Mouse (Mus musculus) CD4-positive helper T cell, adult 2 months (primary cell): Measurements from ENCODE around the gene Gm10184.
"Not testable (repeated sequence)": the region's sequence is repeated elsewhere in the genome, so short reads cannot be mapped to it uniquely, and the experiment has no call there.

Experiments used
- DNase-seq: peaks from one replicate; pipeline ENCODE4 v3.0.0-alpha.2; 2012; ENCODE audit warnings: low read depth, missing footprints, low spot score

Gm10184 gene

GRCm38 (mm10) chr17:89910349-89910748 is at the start of gene Gm10184:
Gm10184 (minus strand) TSS chr17:89910449.
- DNase-seq = no peak

- DNase-seq = no peak
Observed at GRCm38 (mm10) chr17:89933950-89934349, 23.7 kb upstream of the Gm10184 start.

- no peak for DNase-seq
Observed at GRCm38 (mm10) chr17:89907686-89908085, 2.6 kb downstream of the Gm10184 start.

- DNase-seq = not testable (repeated sequence)
Observed at GRCm38 (mm10) chr17:89904701-89905100, 5.5 kb downstream of the Gm10184 start.

GRCm38 (mm10) chr17:89902767-89903166 is 7.5 kb downstream of the Gm10184 start:
- no peak for DNase-seq

GRCm38 (mm10) chr17:89900610-89901009 is 9.6 kb downstream of the Gm10184 start:
- no peak for DNase-seq

- no peak for DNase-seq
Observed at GRCm38 (mm10) chr17:89899813-89900212, 10.4 kb downstream of the Gm10184 start.

- no peak for DNase-seq
Observed at GRCm38 (mm10) chr17:89864996-89865395, 45.3 kb downstream of the Gm10184 start.
